In genomic region chr12:101718755-101719150, GRCm38 (mm10) we compare ENCODE assay signal across 8 mouse cellular contexts. TPM values are rescaled to one million over a fixed set of nuclear protein-coding genes. Genes with fewer than 3 reads are reported as not detected.
DNase-seq lines count a peak whose midpoint lies in the region; ATAC-seq and TF ChIP-seq lines count a peak whose summit lies in the region.

No protein-coding gene starts in this region.

- TF ChIP-seq CTCF in cerebellum, adult 2 months (IDR thresholded peaks at IDR 0.05; ENCODE audit: borderline replicate concordance, insufficient read depth, low read depth, low read length): no peak
- no peak for TF ChIP-seq CTCF in liver, adult 2 months (IDR thresholded peaks at IDR 0.05; ENCODE audit: low read depth, low read length)

- TF ChIP-seq POLR2A in cerebellum, adult 2 months (IDR thresholded peaks at IDR 0.05; ENCODE audit: borderline replicate concordance, insufficient read depth, low read length): no peak
- TF ChIP-seq POLR2A in liver, adult 2 months (IDR thresholded peaks at IDR 0.05; ENCODE audit: extremely low read depth, insufficient read depth, low read length): no peak

- no peaks in the 10 kb centered on the region for H3K9me3 ChIP-seq in hindbrain, embryonic 12.5 days (replicated peaks)
- no peaks in the 10 kb centered on the region for H3K9me3 ChIP-seq in midbrain, embryonic 15.5 days

- ATAC-seq in hindbrain, embryonic 12.5 days (ENCODE audit: low FRiP score): peak; percentile 83
- ATAC-seq in midbrain, embryonic 15.5 days (replicated peaks): peak; percentile 87

- no peak for DNase-seq in cerebellum, adult 2 months
- DNase-seq in cerebellum, postnatal 4 days (ENCODE audit: low spot score in 2 of 2): no peak
- DNase-seq in embryo, embryonic 10 days (ENCODE audit: low spot score): peak; percentile 43
- DNase-seq in liver, adult 2 months (ENCODE audit: extremely low read depth, low read depth, low spot score): peak; percentile 28
- no peak for DNase-seq in cerebellum, adult 8-10 months
- DNase-seq in frontal cortex, adult 2 months (ENCODE audit: extremely low spot score in 1 of 2, low spot score in 1 of 2): no peak

- H3K4me3 ChIP-seq in cerebellum, adult 2 months (replicated peaks; ENCODE audit: insufficient read depth, low read depth, low read length): peak overlapping the region; percentile 46
- peak overlapping the region; percentile 71 for H3K4me3 ChIP-seq in hindbrain, embryonic 12.5 days
- H3K4me3 ChIP-seq in liver, adult 2 months (ENCODE audit: insufficient read depth, low read depth, low read length): peak overlapping the region; percentile 92
- H3K4me3 ChIP-seq in midbrain, embryonic 15.5 days: peak overlapping the region; percentile 87

- no peak overlapping the region for H3K9ac ChIP-seq in hindbrain, embryonic 12.5 days
- peak overlapping the region; percentile 14; the same call in 1 of the 2 replicates for H3K9ac ChIP-seq in liver, adult 2 months (ENCODE audit: low read depth, low read length)
- H3K9ac ChIP-seq in midbrain, embryonic 15.5 days: peak overlapping the region; percentile 56

- H3K27ac ChIP-seq in cerebellum, adult 2 months (ENCODE audit: insufficient read depth, low read length): no peak overlapping the region
- H3K27ac ChIP-seq in hindbrain, embryonic 12.5 days: no peak overlapping the region
- H3K27ac ChIP-seq in liver, adult 2 months (replicated peaks; ENCODE audit: insufficient read depth, low read depth, low read length): no peak overlapping the region
- H3K27ac ChIP-seq in midbrain, embryonic 15.5 days: no peak overlapping the region

- 1% methylated on average over 9 of the region's 9 CpGs for WGBS in cerebellum, adult 2 months
- WGBS in hindbrain, embryonic 12.5 days: 0% methylated on average over 9 of the region's 9 CpGs
- under 1% methylated on average over 7 of the region's 9 CpGs for WGBS in liver, adult 2 months
- WGBS in midbrain, embryonic 15.5 days: under 1% methylated on average over 9 of the region's 9 CpGs

- peak overlapping the region; percentile 100 for H3K4me2 ChIP-seq in hindbrain, embryonic 12.5 days (replicated peaks)
- peak overlapping the region; percentile 99 for H3K4me2 ChIP-seq in midbrain, embryonic 15.5 days

- peaks cover 3% of the 10 kb centered on the region; the same call in 1 of the 2 replicates for H3K27me3 ChIP-seq in cerebellum, adult 2 months (ENCODE audit: control insufficient read depth, insufficient read depth, low read length)
- H3K27me3 ChIP-seq in hindbrain, embryonic 12.5 days: peaks cover 21% of the 10 kb centered on the region
- H3K27me3 ChIP-seq in liver, adult 2 months (ENCODE audit: control insufficient read depth, insufficient read depth, low read length): no peaks in the 10 kb centered on the region
- H3K27me3 ChIP-seq in midbrain, embryonic 15.5 days (replicated peaks): peaks cover 7% of the 10 kb centered on the region; the same call in 1 of the 2 replicates

- no peaks in the 10 kb centered on the region for H3K36me3 ChIP-seq in hindbrain, embryonic 12.5 days
- no peaks in the 10 kb centered on the region for H3K36me3 ChIP-seq in liver, adult 2 months (ENCODE audit: control insufficient read depth, insufficient read depth, low read length)
- no peaks in the 10 kb centered on the region for H3K36me3 ChIP-seq in midbrain, embryonic 15.5 days (replicated peaks)

- H3K4me1 ChIP-seq in cerebellum, adult 2 months (ENCODE audit: control insufficient read depth, insufficient read depth, low read length): no peaks in the 10 kb centered on the region
- peaks cover 6% of the 10 kb centered on the region; the same call in 1 of the 2 replicates for H3K4me1 ChIP-seq in hindbrain, embryonic 12.5 days
- H3K4me1 ChIP-seq in liver, adult 2 months (ENCODE audit: control insufficient read depth, insufficient read depth, low read length): no peaks in the 10 kb centered on the region
- H3K4me1 ChIP-seq in midbrain, embryonic 15.5 days: peaks cover 6% of the 10 kb centered on the region; the same call in 1 of the 2 replicates

- H3K79me2 ChIP-seq in liver, adult 2 months (ENCODE audit: control insufficient read depth, insufficient read depth, low read length): no peaks in the 10 kb centered on the region

RNA-seq across cellular contexts. Expression of gene Tc2n, which starts 0.4 kb away (rescaled TPM):
- 0.10 and 0.24 TPM in 2 replicates for polyA plus RNA-seq in cerebellum, adult 2 months (2012; rRNA removed)
- 0.23 and 0.53 TPM in 2 replicates for polyA plus RNA-seq in hindbrain, embryonic 12.5 days (2016; fragmentation: Nextera tagmentation; extraction: Ambion mirVana)
- 1.7 and 1.8 TPM in 2 replicates for total RNA-seq in liver, adult 2 months (2014; rRNA removed)
- 0.09 and 0.22 TPM in 2 replicates for polyA plus RNA-seq in liver, adult 2 months (2012; rRNA removed)
- 0.18 and 0.39 TPM in 2 replicates for polyA plus RNA-seq in midbrain, embryonic 15.5 days (2015; fragmentation: Nextera tagmentation; extraction: Ambion mirVana)
- polyA plus RNA-seq in frontal cortex, adult 2 months (2012; rRNA removed): 0.04 and 0.13 TPM in 2 replicates

Comparison
In these comparisons a context has a peak if more than half of its experiments do, and no peak if none do; other contexts are left out.
1. DNase-seq: peak in embryo, embryonic 10 days (single experiment) and liver, adult 2 months (single experiment); none in cerebellum, adult 2 months (0 of 2), cerebellum, postnatal 4 days (0 of 2), cerebellum, adult 8-10 months (single experiment) and frontal cortex, adult 2 months (0 of 2).
2. Peak in every context shown above with its lines, with median percentiles within 50 percentile points of each other: H3K4me3 ChIP-seq.